Mouse (Mus musculus) urinary bladder, adult 18-20 months (tissue): Measurements from ENCODE around the gene Utrn.

Source experiments
- DNase-seq, 2 experiments: peaks; one replicate each; pipeline ENCODE4 v3.0.0; 2022; ENCODE audit warnings: low spot score in 2 of 2, mixed read lengths in 2 of 2

Utrn gene

GRCm38 (mm10) chr10:12430399-12430798, 438.8 kb downstream of the Utrn start:
- DNase-seq = no peak

GRCm38 (mm10) chr10:12426866-12427265, 442.3 kb downstream of the Utrn start:
- DNase-seq = no peak

- DNase-seq = no peak
Measured at GRCm38 (mm10) chr10:12424944-12425343, 444.2 kb downstream of the Utrn start.

GRCm38 (mm10) chr10:12423994-12424725, 445.0 kb downstream of the Utrn start:
- DNase-seq = no peak

GRCm38 (mm10) chr10:12414967-12415366, 454.2 kb downstream of the Utrn start:
- DNase-seq = no peak

- no peak for DNase-seq
Measured at GRCm38 (mm10) chr10:12406338-12407110, 462.6 kb downstream of the Utrn start.

GRCm38 (mm10) chr10:12399450-12399849, 469.7 kb downstream of the Utrn start:
- DNase-seq = no peak

GRCm38 (mm10) chr10:12380139-12380538, 489.0 kb downstream of the Utrn start:
- DNase-seq = no peak

GRCm38 (mm10) chr10:12379123-12379522, 490.0 kb downstream of the Utrn start:
- DNase-seq = no peak

- DNase-seq = no peak
Measured at GRCm38 (mm10) chr10:12377727-12378126, 491.4 kb downstream of the Utrn start.

- no peak for DNase-seq
Measured at GRCm38 (mm10) chr10:12376015-12376414, 493.1 kb downstream of the Utrn start.

GRCm38 (mm10) chr10:12374741-12375140, 494.4 kb downstream of the Utrn start:
- no peak for DNase-seq

- DNase-seq = no peak
Measured at GRCm38 (mm10) chr10:12354556-12354955, 514.6 kb downstream of the Utrn start.

- no peak for DNase-seq
Measured at GRCm38 (mm10) chr10:12354106-12354505, 515.1 kb downstream of the Utrn start.

- no peak for DNase-seq
Measured at GRCm38 (mm10) chr10:12339704-12340558, 529.2 kb downstream of the Utrn start.

GRCm38 (mm10) chr10:12339005-12339703, 530.0 kb downstream of the Utrn start:
- no peak for DNase-seq
